Mouse (Mus musculus) intestine, embryonic 15.5 days (tissue): ENCODE data around the gene Akap10. TPM values are rescaled to one million over a fixed set of nuclear protein-coding genes. Genes with fewer than 3 reads are reported as not detected.

Source experiments
- ATAC-seq: fragments of 200-750 bp; cut with Nextera tagmentation; 2 replicates; pipeline ENCODE4 v1.8.0; 2017; ENCODE audit warnings: moderate TSS enrichment, moderate library complexity
- H3K27ac ChIP-seq: fragments of 300-500 bp; sonication (generic); 2 replicates; pipeline ENCODE4 v1.5.1; 2015; ENCODE audit warnings: mild to moderate bottlenecking, inconsistent platforms
- H3K27me3 ChIP-seq: fragments of 300-500 bp; sonication (generic); replicated peaks from 2 replicates; pipeline ENCODE4 v1.6.1; 2015; ENCODE audit warnings: inconsistent platforms
- H3K36me3 ChIP-seq: fragments of 300-500 bp; sonication (generic); 2 replicates; pipeline ENCODE4 v1.6.1; 2015; ENCODE audit warnings: inconsistent platforms
- H3K4me1 ChIP-seq: fragments of 300-500 bp; sonication (generic); replicated peaks from 2 replicates; pipeline ENCODE4 v1.6.1; 2015; ENCODE audit warnings: inconsistent platforms
- H3K4me2 ChIP-seq: fragments of 300-500 bp; sonication (generic); replicated peaks from 2 replicates; pipeline ENCODE4 v1.6.1; 2015; ENCODE audit warnings: mild to moderate bottlenecking, inconsistent platforms
- H3K4me3 ChIP-seq: fragments of 300-500 bp; sonication (generic); replicated peaks from 2 replicates; pipeline ENCODE4 v1.5.1; 2015; ENCODE audit warnings: inconsistent platforms
- H3K9ac ChIP-seq: fragments of 300-500 bp; sonication (generic); 2 replicates; pipeline ENCODE4 v1.6.1; 2015; ENCODE audit warnings: inconsistent platforms
- H3K9me3 ChIP-seq: fragments of 300-500 bp; sonication (generic); 2 replicates; pipeline ENCODE4 v1.6.1; 2016; ENCODE audit warnings: inconsistent platforms
- WGBS: fragments of 180-500 bp; shearing (Covaris S2); methylation state at CpG from one replicate; pipeline ENCODE4 v1.1.7; 2015; 5-methylcytosine and 5-hydroxymethylcytosine counted together
- polyA plus RNA-seq: library from polyadenylated mRNA; unstranded; fragments of >200 nt; fragmentation: Nextera tagmentation; extraction: Ambion mirVana; gene quantifications from 2 replicates; pipeline ENCODE4 v1.2.1, GENCODE M21; 2015

The Akap10 gene
- polyA plus RNA-seq, 1 experiment from 2014 or later: 14.3 TPM

- peak overlapping the region; percentile 92 for H3K9ac ChIP-seq
- no peaks in the 10 kb centered on the region for H3K36me3 ChIP-seq
- H3K4me3 ChIP-seq: peak overlapping the region; percentile 98
- H3K4me1 ChIP-seq: peaks cover 4% of the 10 kb centered on the region; the same call in 1 of the 2 replicates
- H3K4me2 ChIP-seq: peak overlapping the region; percentile 80
- H3K27me3 ChIP-seq: no peaks in the 10 kb centered on the region
- no peaks in the 10 kb centered on the region for H3K9me3 ChIP-seq
- 1% methylated on average over 47 of the region's 47 CpGs for WGBS
- peak; percentile 63 for ATAC-seq
- peak overlapping the region; percentile 98 for H3K27ac ChIP-seq
Measured at GRCm38 (mm10) chr11:61929323-61930097, 542 bp downstream of the Akap10 start.

GRCm38 (mm10) chr11:61923309-61923708 lies 6.7 kb downstream of the Akap10 start:
- no peak for ATAC-seq
- Histone ChIP-seq H3K36me3 (no peaks in the 10 kb centered on the region), H3K9ac (no peak overlapping the region), H3K4me2 (no peak overlapping the region), H3K4me1 (no peaks in the 10 kb centered on the region; the same call in 1 of the 2 replicates), H3K9me3 (no peaks in the 10 kb centered on the region), H3K4me3 (no peak overlapping the region), H3K27ac (no peak overlapping the region), H3K27me3 (no peaks in the 10 kb centered on the region)
- 76% methylated on average over 1 of the region's 1 CpGs for WGBS

GRCm38 (mm10) chr11:61919702-61920101 lies 10.3 kb downstream of the Akap10 start:
- H3K4me3 ChIP-seq: no peak overlapping the region
- no peak overlapping the region for H3K9ac ChIP-seq
- no peak overlapping the region for H3K4me2 ChIP-seq
- peaks cover 5% of the 10 kb centered on the region for H3K36me3 ChIP-seq
- WGBS: 96% methylated on average over 3 of the region's 3 CpGs
- no peak for ATAC-seq
- H3K4me1 ChIP-seq: no peaks in the 10 kb centered on the region
- H3K27ac ChIP-seq: no peak overlapping the region
- no peaks in the 10 kb centered on the region for H3K9me3 ChIP-seq
- H3K27me3 ChIP-seq: no peaks in the 10 kb centered on the region

- Histone ChIP-seq H3K9ac (no peak overlapping the region), H3K4me1 (no peaks in the 10 kb centered on the region), H3K4me3 (no peak overlapping the region), H3K9me3 (no peaks in the 10 kb centered on the region), H3K27me3 (no peaks in the 10 kb centered on the region), H3K27ac (no peak overlapping the region), H3K4me2 (no peak overlapping the region), H3K36me3 (peaks cover 13% of the 10 kb centered on the region)
- no peak for ATAC-seq
Measured at GRCm38 (mm10) chr11:61908315-61908714, 21.7 kb downstream of the Akap10 start.

- no peak overlapping the region for H3K27ac ChIP-seq
- no peak for ATAC-seq
- no peaks in the 10 kb centered on the region for H3K4me1 ChIP-seq
- WGBS: 70% methylated on average over 5 of the region's 5 CpGs
- H3K9me3 ChIP-seq: no peaks in the 10 kb centered on the region
- H3K36me3 ChIP-seq: peaks cover 9% of the 10 kb centered on the region; the same call in 1 of the 2 replicates
- H3K9ac ChIP-seq: no peak overlapping the region
- no peak overlapping the region for H3K4me3 ChIP-seq
- H3K4me2 ChIP-seq: no peak overlapping the region
- H3K27me3 ChIP-seq: no peaks in the 10 kb centered on the region
Measured at GRCm38 (mm10) chr11:61882183-61882582, 47.9 kb downstream of the Akap10 start.

- no peak overlapping the region for H3K27ac ChIP-seq
- H3K4me3 ChIP-seq: no peak overlapping the region
- ATAC-seq: no peak
Measured at GRCm38 (mm10) chr11:61879921-61880320, 50.1 kb downstream of the Akap10 start.

GRCm38 (mm10) chr11:61871881-61872280 lies 58.2 kb downstream of the Akap10 start:
- H3K36me3 ChIP-seq: peaks cover 22% of the 10 kb centered on the region
- no peak overlapping the region for H3K9ac ChIP-seq
- no peaks in the 10 kb centered on the region for H3K4me1 ChIP-seq
- H3K27me3 ChIP-seq: no peaks in the 10 kb centered on the region
- H3K27ac ChIP-seq: no peak overlapping the region
- ATAC-seq: no peak
- H3K9me3 ChIP-seq: no peaks in the 10 kb centered on the region
- no peak overlapping the region for H3K4me3 ChIP-seq
- H3K4me2 ChIP-seq: no peak overlapping the region
- WGBS: 94% methylated on average over 5 of the region's 5 CpGs

More at GRCm38 (mm10) chr11:61879921-61880320, 50.1 kb downstream of the Akap10 start:
- Histone ChIP-seq H3K4me1 (no peaks in the 10 kb centered on the region), H3K27me3 (no peaks in the 10 kb centered on the region), H3K9me3 (no peaks in the 10 kb centered on the region), H3K9ac (no peak overlapping the region), H3K4me2 (no peak overlapping the region), H3K36me3 (peaks cover 8% of the 10 kb centered on the region)

- no peak overlapping the region for H3K4me3 ChIP-seq
- ATAC-seq: no peak
- 0 out of 2 replicates have a peak, but pooled peaks cover 4% of the 10 kb centered on the region for H3K36me3 ChIP-seq
- H3K9ac ChIP-seq: no peak overlapping the region
- no peaks in the 10 kb centered on the region for H3K9me3 ChIP-seq
- no peaks in the 10 kb centered on the region for H3K27me3 ChIP-seq
- no peak overlapping the region for H3K27ac ChIP-seq
- H3K4me2 ChIP-seq: no peak overlapping the region
- H3K4me1 ChIP-seq: no peaks in the 10 kb centered on the region
Measured at GRCm38 (mm10) chr11:61866856-61867255, 63.2 kb downstream of the Akap10 start.

- Histone ChIP-seq H3K4me1 (no peaks in the 10 kb centered on the region), H3K4me3 (no peak overlapping the region), H3K9me3 (no peaks in the 10 kb centered on the region), H3K36me3 (no peaks in the 10 kb centered on the region), H3K4me2 (no peak overlapping the region), H3K27me3 (no peaks in the 10 kb centered on the region), H3K27ac (no peak overlapping the region), H3K9ac (no peak overlapping the region)
- no peak for ATAC-seq
- WGBS: 62% methylated on average over 6 of the region's 6 CpGs
Measured at GRCm38 (mm10) chr11:61861781-61862547, 68.1 kb downstream of the Akap10 start.

- no peaks in the 10 kb centered on the region for H3K4me1 ChIP-seq
- no peak overlapping the region for H3K27ac ChIP-seq
- 73% methylated on average over 1 of the region's 1 CpGs for WGBS
- H3K36me3 ChIP-seq: no peaks in the 10 kb centered on the region
- H3K4me2 ChIP-seq: no peak overlapping the region
- no peak for ATAC-seq
- no peak overlapping the region for H3K9ac ChIP-seq
- H3K27me3 ChIP-seq: no peaks in the 10 kb centered on the region
- H3K4me3 ChIP-seq: no peak overlapping the region
- no peaks in the 10 kb centered on the region for H3K9me3 ChIP-seq
Measured at GRCm38 (mm10) chr11:61859316-61859715, 70.7 kb downstream of the Akap10 start.

- Histone ChIP-seq H3K4me1 (peaks cover 6% of the 10 kb centered on the region; the same call in 1 of the 2 replicates), H3K4me2 (peak overlapping the region; percentile 90), H3K27ac (no peak overlapping the region), H3K9ac (peak overlapping the region; percentile 98), H3K9me3 (no peaks in the 10 kb centered on the region), H3K4me3 (peak overlapping the region; percentile 99), H3K27me3 (no peaks in the 10 kb centered on the region), H3K36me3 (no peaks in the 10 kb centered on the region)
- no peak for ATAC-seq
- WGBS: 52% methylated on average over 6 of the region's 6 CpGs
Measured at GRCm38 (mm10) chr11:61855539-61855938, 74.5 kb downstream of the Akap10 start.

GRCm38 (mm10) chr11:61854988-61855411 lies 75.1 kb downstream of the Akap10 start, which contains the start of gene Ulk2:
Gene Ulk2, minus strand, starts transcription at chr11:61855073.
- Histone ChIP-seq H3K27ac (peak within 1 kb of the TSS; percentile 86), H3K27me3 (no peaks in the 10 kb centered on the region)
- WGBS: 0% methylated on average over 57 of the region's 58 CpGs

More at GRCm38 (mm10) chr11:61854988-61855411, 75.1 kb downstream of the Akap10 start, which contains the start of gene Ulk2:
- peak within 1 kb of the TSS; percentile 99 for H3K4me3 ChIP-seq
- H3K9ac ChIP-seq: peak within 1 kb of the TSS; percentile 98
- peak; percentile 93 for ATAC-seq
- no peaks in the 10 kb centered on the region for H3K9me3 ChIP-seq
- H3K4me2 ChIP-seq: peak within 1 kb of the TSS; percentile 90
- H3K4me1 ChIP-seq: peaks cover 6% of the 10 kb centered on the region; the same call in 1 of the 2 replicates
- no peaks in the 10 kb centered on the region for H3K36me3 ChIP-seq
